Mouse (Mus musculus) heart, adult 2 months (tissue): ENCODE data around the gene Glod4. TPM values are rescaled to one million over a fixed set of nuclear protein-coding genes. Genes with fewer than 3 reads are reported as not detected.

ENCODE experiments used
- DNase-seq, 2 experiments: peaks; one replicate each; pipeline ENCODE4 v3.0.0; 2021
- H3K27ac ChIP-seq: fragments of 200-600 bp; 2 replicates; pipeline ENCODE4 v1.8.1; 2022
- H3K27me3 ChIP-seq: fragments of 200-500 bp; 2 replicates; pipeline ENCODE4 v1.6.1; 2012; ENCODE audit warnings: mild to moderate bottlenecking, low read length, inconsistent platforms, mixed read lengths; ENCODE audit not compliant: control insufficient read depth, insufficient read depth
- H3K36me3 ChIP-seq: fragments of 200-500 bp; 2 replicates; pipeline ENCODE4 v1.6.1; 2012; ENCODE audit warnings: low read length, inconsistent platforms; ENCODE audit not compliant: control insufficient read depth, insufficient read depth
- H3K4me1 ChIP-seq: fragments of 200-500 bp; 2 replicates; pipeline ENCODE4 v1.6.1; 2011; ENCODE audit warnings: low read length; ENCODE audit not compliant: control insufficient read depth, insufficient read depth
- H3K4me3 ChIP-seq: fragments of 200-600 bp; 2 replicates; pipeline ENCODE4 v1.8.1; 2022
- H3K79me2 ChIP-seq: fragments of 200-500 bp; replicated peaks from 2 replicates; pipeline ENCODE4 v1.6.1; 2012; ENCODE audit warnings: mild to moderate bottlenecking, inconsistent platforms, low read length, moderate library complexity, mixed read lengths; ENCODE audit not compliant: control insufficient read depth, insufficient read depth
- H3K9ac ChIP-seq: fragments of 200-500 bp; 2 replicates; pipeline ENCODE4 v1.6.1; 2012; ENCODE audit warnings: low read depth, mild to moderate bottlenecking, control low read depth, inconsistent platforms, low read length, mixed read lengths
- CTCF ChIP-seq: fragments of 200-600 bp; IDR thresholded peaks from 2 replicates; pipeline ENCODE4 v1.8.1; 2022; ENCODE audit warnings: antibody characterized with exemption, mild to moderate bottlenecking, moderate library complexity
- EP300 ChIP-seq: fragments of 200-500 bp; IDR thresholded peaks from 2 replicates; pipeline ENCODE4 v1.6.1; 2011; ENCODE audit warnings: low read depth, low read length, control low read depth; ENCODE audit not compliant: insufficient read depth
- POLR2A ChIP-seq: fragments of 200-500 bp; IDR thresholded peaks from 2 replicates; pipeline ENCODE4 v1.6.1; 2011; ENCODE audit warnings: mild to moderate bottlenecking, low read depth, low read length, control low read depth; ENCODE audit not compliant: insufficient read depth
- WGBS: fragments of 180-500 bp; shearing (Covaris S2); methylation state at CpG from one replicate; pipeline ENCODE4 v1.1.7; 2018; 5-methylcytosine and 5-hydroxymethylcytosine counted together
- intact Hi-C: fragments of 180-260 bp; cut with DNase I; formaldehyde crosslinking; loops from one replicate; pipeline ENCODE4 v1.15.1; 2025
- polyA plus RNA-seq: library from polyadenylated mRNA; depleted of rRNA; stranded (reverse); fragments of >200 nt; gene quantifications from 2 replicates; pipeline ENCODE4 v1.2.3, GENCODE M21; 2012
- total RNA-seq, 2 experiments: library from RNA; stranded (reverse); gene quantifications; 2 replicates each; pipeline ENCODE4 v1.2.3; 2021

Gene Glod4
- total and polyA plus RNA-seq, 3 experiments, result 12.0 to 41.5 (median 34.2) TPM

DNA sequence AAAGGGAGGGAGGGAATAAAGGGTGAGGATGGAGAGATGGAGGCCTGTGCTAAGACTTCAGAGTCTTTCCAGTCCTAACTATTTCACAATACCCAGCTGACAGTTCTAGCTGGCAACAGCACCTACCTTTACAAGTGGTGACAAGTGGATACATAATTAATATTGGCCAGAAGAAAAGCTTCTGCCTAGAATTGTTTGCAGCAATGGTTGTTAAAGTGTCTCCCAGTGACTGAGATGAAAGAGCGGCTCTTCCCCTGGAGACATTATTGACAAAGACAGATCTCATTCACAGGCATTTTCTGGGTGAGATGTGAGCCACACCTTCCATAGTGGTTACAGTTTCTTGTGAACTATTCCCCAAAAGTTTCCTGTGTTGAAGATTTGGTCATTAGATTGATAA is 120.0 kb downstream of the Glod4 start:
- Histone ChIP-seq H3K27me3 (no peaks in the 10 kb centered on the region), H3K79me2 (no peaks in the 10 kb centered on the region), H3K27ac (no peak overlapping the region), H3K4me3 (no peak overlapping the region), H3K9ac (no peak overlapping the region), H3K36me3 (peaks cover 14% of the 10 kb centered on the region), H3K4me1 (peaks cover 12% of the 10 kb centered on the region)
- intact Hi-C loops, result no loop called here
- 76% methylated on average over 1 of the region's 1 CpGs for WGBS
- TF ChIP-seq POLR2A, result no peak
- no peak for TF ChIP-seq CTCF
- TF ChIP-seq EP300, result no peak
- DNase-seq, result no peak

DNA sequence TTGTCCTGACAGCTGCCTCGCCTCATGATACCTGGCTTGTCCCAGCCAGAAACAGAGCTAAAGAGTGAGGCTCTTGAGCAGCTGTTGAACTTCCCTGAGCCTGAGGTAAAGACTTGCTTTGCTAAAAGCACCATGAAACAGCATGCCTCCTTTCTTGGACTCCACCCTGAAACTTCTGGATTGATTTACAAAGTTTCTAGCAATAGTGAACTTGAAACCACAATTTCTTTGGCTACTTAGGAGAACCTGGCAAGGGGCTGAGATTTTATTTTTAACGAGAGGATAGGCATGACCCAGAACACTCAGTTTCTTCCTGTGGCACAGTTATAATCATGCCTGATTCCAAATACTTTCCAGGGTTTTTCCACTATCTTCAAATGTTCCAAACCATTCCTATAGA is 121.0 kb downstream of the Glod4 start:
- intact Hi-C loops, result no loop called here
- Histone ChIP-seq H3K36me3 (peaks cover 16% of the 10 kb centered on the region), H3K4me1 (peaks cover 14% of the 10 kb centered on the region), H3K9ac (no peak overlapping the region), H3K4me3 (no peak overlapping the region), H3K79me2 (no peaks in the 10 kb centered on the region), H3K27ac (no peak overlapping the region; the same call in 1 of the 2 replicates), H3K27me3 (no peaks in the 10 kb centered on the region)
- no peak for TF ChIP-seq EP300
- no peak for TF ChIP-seq CTCF
- TF ChIP-seq POLR2A, result no peak
- 52% methylated on average over 2 of the region's 2 CpGs for whole genome bisulfite sequencing
- no peak for DNase-seq

DNA sequence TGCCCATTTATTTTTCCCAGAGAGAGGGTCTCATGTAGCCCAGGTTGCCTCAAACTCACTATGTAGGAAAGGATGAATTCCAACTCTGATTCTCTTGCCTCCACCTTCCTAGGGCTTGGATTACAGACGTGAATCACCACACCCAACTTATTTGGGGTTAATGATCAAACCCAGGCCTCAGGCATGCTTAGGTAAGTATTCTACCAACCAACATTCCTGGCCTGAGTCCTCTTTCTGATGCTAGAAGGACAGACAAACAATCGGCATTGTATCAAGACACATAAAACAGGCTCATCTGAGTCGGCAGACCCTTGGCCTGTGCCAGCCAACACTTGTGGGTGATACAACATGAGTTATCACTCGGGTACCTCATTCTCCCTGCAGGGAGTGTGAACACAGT is 122.4 kb downstream of the Glod4 start:
- 81% methylated on average over 4 of the region's 4 CpGs for WGBS
- Histone ChIP-seq H3K27ac (no peak overlapping the region; the same call in 1 of the 2 replicates), H3K79me2 (no peaks in the 10 kb centered on the region)

DNA sequence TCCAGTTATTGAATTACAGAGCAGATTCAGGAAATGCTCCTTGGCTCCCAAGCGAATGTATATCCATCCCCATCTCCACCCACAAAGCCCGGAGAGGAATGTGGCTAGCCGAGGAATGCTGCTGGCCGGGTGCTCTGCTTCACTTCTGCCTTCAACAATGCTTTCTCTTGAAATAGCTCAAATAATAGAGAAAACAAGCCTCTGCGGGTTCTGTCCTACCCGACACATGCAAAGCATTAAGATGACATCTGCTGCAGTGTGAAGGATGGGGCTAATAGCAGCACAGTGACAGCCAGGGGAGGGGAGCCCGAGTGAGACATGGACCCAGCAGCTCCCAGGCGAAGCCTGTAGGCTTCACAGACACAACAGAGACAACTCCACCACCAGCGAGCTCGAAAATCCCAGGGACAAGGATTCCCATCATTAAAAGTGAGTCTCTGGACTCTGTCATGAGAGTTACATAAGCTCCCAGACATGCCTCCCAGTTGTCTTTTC is 123.1 kb downstream of the Glod4 start:
- intact Hi-C loops, result no loop called here
- Histone ChIP-seq H3K79me2 (no peaks in the 10 kb centered on the region), H3K27me3 (no peaks in the 10 kb centered on the region), H3K4me1 (peaks cover 14% of the 10 kb centered on the region), H3K27ac (peak overlapping the region; percentile 71), H3K4me3 (no peak overlapping the region), H3K9ac (no peak overlapping the region), H3K36me3 (peaks cover 19% of the 10 kb centered on the region)
- WGBS, result 48% methylated on average over 10 of the region's 10 CpGs
- no peak for TF ChIP-seq EP300
- TF ChIP-seq CTCF, result no peak
- TF ChIP-seq POLR2A, result no peak
- DNase-seq, result peak; percentile 30 to 33

More for the DNA sequence above, 122.4 kb downstream of the Glod4 start:
- no peak for DNase-seq
- Histone ChIP-seq H3K4me3 (no peak overlapping the region), H3K27me3 (no peaks in the 10 kb centered on the region), H3K36me3 (peaks cover 19% of the 10 kb centered on the region), H3K4me1 (peaks cover 14% of the 10 kb centered on the region), H3K9ac (no peak overlapping the region)
- intact Hi-C loops, result no loop called here
- no peak for TF ChIP-seq POLR2A
- TF ChIP-seq EP300, result no peak
- TF ChIP-seq CTCF, result no peak

DNA sequence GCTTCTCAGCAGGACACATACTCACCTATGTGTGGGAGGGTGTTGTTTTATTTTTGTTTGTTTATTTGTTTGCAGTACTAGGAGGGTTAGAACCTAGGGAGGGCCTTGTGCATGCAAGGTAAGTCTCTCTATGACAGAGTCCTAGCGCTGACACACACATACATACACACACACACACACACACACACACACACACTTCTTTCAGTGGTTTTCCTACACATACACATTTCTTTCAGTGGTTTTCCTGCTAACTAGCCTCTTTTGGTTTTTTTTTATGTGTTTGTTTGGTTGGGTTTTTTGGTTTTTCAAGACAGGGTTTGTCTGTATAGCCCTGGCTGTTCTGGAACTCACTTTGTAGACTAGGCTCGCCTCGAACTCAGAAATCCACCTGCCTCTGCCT is 133.1 kb downstream of the Glod4 start:
- H3K4me1 ChIP-seq, result no peaks in the 10 kb centered on the region
- H3K4me3 ChIP-seq, result no peak overlapping the region
- 98% methylated on average over 3 of the region's 3 CpGs for WGBS
- no peak for TF ChIP-seq POLR2A
- no peak for TF ChIP-seq CTCF
- no peak for TF ChIP-seq EP300
- H3K27me3 ChIP-seq, result no peaks in the 10 kb centered on the region
- no peaks in the 10 kb centered on the region for H3K79me2 ChIP-seq
- H3K9ac ChIP-seq, result no peak overlapping the region
- no peak for DNase-seq
- no peak overlapping the region for H3K27ac ChIP-seq
- H3K36me3 ChIP-seq, result no peaks in the 10 kb centered on the region
- intact Hi-C loops, result no loop called here

DNA sequence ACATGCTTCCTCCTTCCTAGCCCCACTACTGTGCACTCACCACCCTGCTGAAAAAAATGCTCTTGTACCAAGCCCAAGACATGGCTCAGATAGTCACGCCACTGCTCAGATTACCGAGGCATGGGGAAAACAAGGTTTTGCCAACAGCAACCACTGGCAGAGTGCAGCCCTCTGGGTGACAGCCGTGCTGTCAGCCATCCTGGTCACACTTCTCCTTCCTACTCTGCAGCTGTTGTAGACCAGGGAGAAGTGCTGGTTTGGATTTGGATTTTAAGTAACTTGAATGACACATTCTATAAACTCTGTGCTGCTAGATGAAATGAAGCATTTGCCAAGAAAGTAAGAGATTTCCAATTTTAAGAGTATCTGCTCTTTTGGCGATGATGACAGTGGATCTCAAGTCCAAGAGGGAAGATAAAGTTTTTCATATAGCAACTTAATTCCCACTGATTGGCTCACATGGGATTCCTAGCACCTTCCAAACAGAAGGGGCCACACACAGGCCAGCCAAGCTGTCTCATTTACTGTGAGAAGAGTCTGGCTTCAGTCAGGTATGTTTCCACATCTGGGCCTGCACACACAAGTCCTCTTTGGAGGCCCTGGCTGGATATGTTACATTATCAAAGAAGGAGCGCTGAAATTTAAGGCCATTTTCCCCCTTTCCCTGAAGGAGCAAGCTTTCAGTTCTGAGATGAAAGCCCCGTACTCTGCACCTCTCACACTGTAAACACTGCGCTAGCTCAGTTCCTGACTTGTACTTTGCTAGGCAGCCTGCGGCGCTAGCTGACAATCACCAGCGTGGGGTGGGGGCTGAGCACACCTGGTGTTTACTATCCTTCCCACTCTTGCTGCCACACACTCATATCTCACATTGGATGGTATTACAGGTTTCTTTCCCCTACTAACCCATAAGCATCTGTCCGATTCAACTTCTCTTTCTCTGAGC is 136.7 kb downstream of the Glod4 start:
- DNase-seq, result no peak
- intact Hi-C loops, result no loop called here
- Histone ChIP-seq H3K9ac (no peak overlapping the region), H3K4me1 (peaks cover under 1% of the 10 kb centered on the region), H3K79me2 (no peaks in the 10 kb centered on the region), H3K4me3 (no peak overlapping the region), H3K27me3 (no peaks in the 10 kb centered on the region), H3K27ac (no peak overlapping the region), H3K36me3 (peaks cover 2% of the 10 kb centered on the region; the same call in 1 of the 2 replicates)
- 85% methylated on average over 11 of the region's 11 CpGs for WGBS
- TF ChIP-seq EP300 (no peak), CTCF (no peak), POLR2A (no peak)
